Mouse (Mus musculus): ENCODE measurements at regions not wholly inside any gene's neighbourhood (a gene's known extent, or its start where the extent isn't known, plus 50 kb on each side); places are given as distances from the start of the nearest gene placed in this dataset.

GRCm38 (mm10) chr5:148700240-148700639, 147.7 kb upstream of the Ubl3 start:
- TF ChIP-seq CTCF (IDR thresholded peaks at IDR 0.05; ENCODE audit: borderline replicate concordance, extremely low read depth, insufficient read depth, insufficient read length) (no peak), POLR2A (IDR thresholded peaks at IDR 0.05; ENCODE audit: borderline replicate concordance, extremely low read depth, insufficient read depth, insufficient read length, poor library complexity, severe bottlenecking) (no peak)

All from brain, embryonic 14.5 days (tissue).